Mouse (Mus musculus) lung, embryonic 15.5 days (tissue): Measurements from ENCODE around the gene Mrpl23. TPM values are rescaled to one million over a fixed set of nuclear protein-coding genes. Genes with fewer than 3 reads are reported as not detected.

Source experiments
- ATAC-seq: fragments of 200-750 bp; cut with Nextera tagmentation; 2 replicates; pipeline ENCODE4 v1.8.0; 2017; ENCODE audit warnings: moderate number of reproducible peaks, borderline replicate concordance; ENCODE audit not compliant: low FRiP score, low TSS enrichment; ENCODE audit errors: extremely low read depth
- H3K27ac ChIP-seq: fragments of 300-500 bp; sonication (generic); 2 replicates; pipeline ENCODE4 v1.5.1; 2015; ENCODE audit warnings: moderate library complexity, mild to moderate bottlenecking, inconsistent platforms
- H3K27me3 ChIP-seq: fragments of 300-500 bp; sonication (generic); 2 replicates; pipeline ENCODE4 v1.6.1; 2015; ENCODE audit warnings: inconsistent platforms
- H3K36me3 ChIP-seq: fragments of 300-500 bp; sonication (generic); 2 replicates; pipeline ENCODE4 v1.6.1; 2015; ENCODE audit warnings: inconsistent platforms
- H3K4me1 ChIP-seq: fragments of 300-500 bp; sonication (generic); 2 replicates; pipeline ENCODE4 v1.6.1; 2015; ENCODE audit warnings: inconsistent platforms
- H3K4me2 ChIP-seq: fragments of 300-500 bp; sonication (generic); 2 replicates; pipeline ENCODE4 v1.6.1; 2015; ENCODE audit warnings: inconsistent platforms, mild to moderate bottlenecking, moderate library complexity
- H3K4me3 ChIP-seq: fragments of 300-500 bp; sonication (generic); 2 replicates; pipeline ENCODE4 v1.5.1; 2015; ENCODE audit warnings: mild to moderate bottlenecking, inconsistent platforms
- H3K9ac ChIP-seq: fragments of 300-500 bp; sonication (generic); 2 replicates; pipeline ENCODE4 v1.6.1; 2015; ENCODE audit warnings: inconsistent platforms
- H3K9me3 ChIP-seq: fragments of 300-500 bp; sonication (generic); 2 replicates; pipeline ENCODE4 v1.6.1; 2016; ENCODE audit warnings: inconsistent platforms
- WGBS: fragments of 180-500 bp; shearing (Covaris S2); methylation state at CpG from one replicate; pipeline ENCODE4 v1.1.7; 2015; 5-methylcytosine and 5-hydroxymethylcytosine counted together
- microRNA counts: library from miRNA; unstranded; fragments of <30 nt; microRNA quantifications from one replicate; lab custom pipeline; 2016
- microRNA-seq: library from miRNA; unstranded; fragments of <30 nt; microRNA quantifications from one replicate; pipeline ENCODE4, GENCODE M21; 2016
- polyA plus RNA-seq: library from polyadenylated mRNA; unstranded; fragments of >200 nt; fragmentation: Nextera tagmentation; extraction: Ambion mirVana; gene quantifications from 2 replicates; pipeline ENCODE4 v1.2.1, GENCODE M21; 2015

The Mrpl23 gene
- polyA plus RNA-seq, 1 experiment from 2014 or later, result 22.8 TPM

DNA sequence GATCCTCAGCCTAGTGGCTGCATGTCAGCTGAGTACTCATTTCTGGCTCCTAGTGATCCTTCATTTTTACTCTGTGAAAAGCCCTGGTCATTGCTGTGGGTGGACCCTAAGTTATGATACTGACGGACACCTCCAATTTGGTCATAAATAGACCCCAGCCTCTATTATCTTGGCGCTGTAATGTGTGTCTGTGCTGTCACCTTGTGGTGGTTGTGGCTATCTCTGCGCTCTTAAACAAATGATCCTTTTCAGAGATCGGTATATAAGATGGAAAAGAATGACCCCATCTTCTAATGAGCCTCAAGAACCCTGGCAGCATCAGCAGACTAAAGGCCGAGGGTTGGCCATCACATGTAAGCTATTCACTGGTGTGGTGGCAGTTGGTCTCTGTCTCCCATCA is 46.6 kb downstream of the Mrpl23 start:
- Histone ChIP-seq H3K9me3 (peaks cover 10% of the 10 kb centered on the region), H3K4me1 (peaks cover 37% of the 10 kb centered on the region), H3K27me3 (no peaks in the 10 kb centered on the region), H3K4me2 (no peak overlapping the region), H3K4me3 (no peak overlapping the region), H3K36me3 (no peaks in the 10 kb centered on the region), H3K9ac (no peak overlapping the region), H3K27ac (peak overlapping the region; percentile 81; the same call in 1 of the 2 replicates)
- ATAC-seq, result no peak
- 63% methylated on average over 5 of the region's 5 CpGs for WGBS

GRCm38 (mm10) chr7:142580121-142580879 is 47.8 kb downstream of the Mrpl23 start:
- 43% methylated on average over 26 of the region's 26 CpGs for WGBS
- peak overlapping the region; percentile 31 for H3K4me3 ChIP-seq
- H3K9me3 ChIP-seq, result peaks cover 10% of the 10 kb centered on the region
- no peaks in the 10 kb centered on the region for H3K27me3 ChIP-seq
- no peaks in the 10 kb centered on the region for H3K36me3 ChIP-seq
- 0 out of 2 replicates have a peak overlapping the region, but pooled peaks have one; percentile 22 for H3K9ac ChIP-seq
- H3K4me1 ChIP-seq, result peaks cover 26% of the 10 kb centered on the region
- no peak for ATAC-seq
- peak overlapping the region; percentile 70 for H3K4me2 ChIP-seq
- H3K27ac ChIP-seq, result no peak overlapping the region

DNA sequence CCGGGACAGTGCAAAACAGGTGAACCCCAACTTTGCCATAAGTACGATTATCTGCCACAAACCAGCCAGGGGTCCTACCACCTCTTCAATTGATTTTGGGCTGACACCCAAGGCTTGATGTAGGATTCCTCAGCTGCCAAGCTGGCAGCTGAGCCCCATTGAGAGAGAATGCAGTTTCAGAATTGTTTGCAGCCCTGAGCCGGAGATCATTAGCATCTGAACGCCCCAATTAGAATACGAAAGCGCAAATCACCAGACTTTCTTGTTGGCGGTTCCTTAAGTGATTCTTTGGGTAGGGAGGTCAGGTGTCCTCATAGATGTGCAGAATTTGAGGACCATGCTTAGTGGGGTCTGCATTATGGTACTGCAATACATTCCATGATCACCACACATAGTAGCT is 48.7 kb downstream of the Mrpl23 start:
- peaks cover 10% of the 10 kb centered on the region for H3K9me3 ChIP-seq
- WGBS, result 67% methylated on average over 7 of the region's 7 CpGs
- H3K36me3 ChIP-seq, result no peaks in the 10 kb centered on the region
- H3K27me3 ChIP-seq, result no peaks in the 10 kb centered on the region
- H3K4me3 ChIP-seq, result no peak overlapping the region
- H3K4me1 ChIP-seq, result peaks cover 18% of the 10 kb centered on the region
- no peak overlapping the region for H3K27ac ChIP-seq
- H3K9ac ChIP-seq, result no peak overlapping the region
- ATAC-seq, result no peak
- peak overlapping the region; percentile 56; the same call in 1 of the 2 replicates for H3K4me2 ChIP-seq

DNA sequence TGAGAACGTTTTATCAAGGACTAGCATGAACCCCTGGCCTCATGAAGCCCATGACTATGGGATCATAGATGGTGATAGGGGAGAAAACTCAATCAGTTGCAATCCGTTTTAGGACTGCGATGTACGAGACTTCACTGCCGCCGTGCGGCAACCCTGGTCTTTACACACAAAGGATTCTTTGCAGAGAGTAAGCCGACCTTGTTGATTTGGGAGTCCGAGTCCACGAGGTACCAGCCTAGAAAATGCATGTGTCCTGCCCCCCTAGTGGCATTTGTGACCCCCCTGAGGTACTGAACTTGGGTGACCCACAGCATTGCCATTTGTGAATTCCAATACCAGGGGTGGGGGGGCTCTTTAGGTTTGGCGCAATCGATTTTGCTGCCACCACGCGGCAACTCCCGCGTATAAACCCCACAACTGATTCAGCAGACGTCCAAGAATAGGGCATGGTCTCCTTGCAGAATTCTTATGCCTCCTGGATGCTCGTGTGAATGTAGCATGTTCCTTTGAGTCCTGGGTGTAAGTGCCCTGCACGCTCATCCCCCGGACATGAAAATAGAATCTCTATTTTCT is 49.3 kb downstream of the Mrpl23 start:
- H3K4me1 ChIP-seq, result peaks cover 12% of the 10 kb centered on the region
- peaks cover 10% of the 10 kb centered on the region for H3K9me3 ChIP-seq
- H3K27ac ChIP-seq, result no peak overlapping the region
- H3K27me3 ChIP-seq, result no peaks in the 10 kb centered on the region
- H3K36me3 ChIP-seq, result no peaks in the 10 kb centered on the region
- ATAC-seq, result no peak
- H3K4me3 ChIP-seq, result peak overlapping the region; percentile 26
- H3K4me2 ChIP-seq, result peak overlapping the region; percentile 56
- H3K9ac ChIP-seq, result no peak overlapping the region
- WGBS, result 44% methylated on average over 20 of the region's 20 CpGs

DNA sequence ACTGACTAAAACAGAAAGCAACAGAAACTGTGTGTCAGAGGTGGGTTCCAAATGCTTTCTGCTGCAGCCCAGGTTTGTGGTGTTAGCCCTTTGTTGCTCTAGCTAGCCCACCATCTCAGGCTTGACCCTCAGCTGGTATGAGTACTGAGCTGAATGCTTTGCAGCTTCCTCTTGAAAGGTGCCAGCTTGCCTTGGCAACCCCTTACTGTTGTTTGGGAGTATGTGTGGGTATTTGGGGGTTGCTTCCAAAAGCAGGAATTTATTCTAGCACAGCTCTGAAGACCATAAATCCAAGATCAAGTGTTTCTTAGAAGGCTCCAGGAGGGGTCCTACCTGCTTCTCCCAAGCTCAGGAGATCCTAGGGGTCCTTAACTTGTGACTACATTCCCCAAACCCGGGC is 52.4 kb downstream of the Mrpl23 start:
- H3K36me3 ChIP-seq, result no peaks in the 10 kb centered on the region
- H3K4me3 ChIP-seq, result no peak overlapping the region
- H3K27ac ChIP-seq, result no peak overlapping the region
- H3K9me3 ChIP-seq, result peaks cover 10% of the 10 kb centered on the region
- H3K27me3 ChIP-seq, result no peaks in the 10 kb centered on the region
- H3K4me1 ChIP-seq, result peaks cover 6% of the 10 kb centered on the region; the same call in 1 of the 2 replicates
- H3K4me2 ChIP-seq, result no peak overlapping the region
- ATAC-seq, result no peak
- no peak overlapping the region for H3K9ac ChIP-seq
- WGBS, result 23% methylated on average over 1 of the region's 1 CpGs

GRCm38 (mm10) chr7:142585890-142586289 is 53.4 kb downstream of the Mrpl23 start:
- no peaks in the 10 kb centered on the region for H3K27me3 ChIP-seq
- H3K9me3 ChIP-seq, result peaks cover 4% of the 10 kb centered on the region; the same call in 1 of the 2 replicates
- H3K4me3 ChIP-seq, result no peak overlapping the region
- no peaks in the 10 kb centered on the region for H3K36me3 ChIP-seq
- no peak overlapping the region for H3K9ac ChIP-seq
- no peak overlapping the region for H3K4me2 ChIP-seq
- 63% methylated on average over 3 of the region's 3 CpGs for WGBS
- ATAC-seq, result no peak
- H3K27ac ChIP-seq, result no peak overlapping the region
- peaks cover 13% of the 10 kb centered on the region for H3K4me1 ChIP-seq

- peak; percentile 41; the same call in 1 of the 2 replicates for ATAC-seq
- no peak overlapping the region for H3K4me2 ChIP-seq
- H3K4me3 ChIP-seq, result no peak overlapping the region
- 56% methylated on average over 9 of the region's 9 CpGs for WGBS
- H3K27ac ChIP-seq, result no peak overlapping the region
- H3K9ac ChIP-seq, result no peak overlapping the region
- no peaks in the 10 kb centered on the region for H3K9me3 ChIP-seq
- H3K4me1 ChIP-seq, result peaks cover 13% of the 10 kb centered on the region
- H3K27me3 ChIP-seq, result no peaks in the 10 kb centered on the region
- no peaks in the 10 kb centered on the region for H3K36me3 ChIP-seq
Observed at GRCm38 (mm10) chr7:142588282-142588941, 55.9 kb downstream of the Mrpl23 start.

MicroRNAs within 50 kb of the gene (microRNA counts, 519-probe panel; counts per million panel counts)
- microRNA mmu-miR-675-3p (lab: Ali Mortazavi, UCI), result 1,809 counts per million, percentile 12 among the panel's probes with 10 or more counts
- 2,176 counts per million, percentile 26 among the panel's probes with 10 or more counts for microRNA mmu-miR-675-5p (lab: Ali Mortazavi, UCI)

Small RNAs within 50 kb of the gene (microRNA-seq; reads per million reads assigned to microRNA genes)
- 106 reads per million, percentile 54 among the genes with 10 or more reads in this experiment for gene Mir675

Other genes starting within 250 kb of the Mrpl23 start
- gene Krtap5-1, start 235.6 kb upstream of the Mrpl23 start, polyA plus RNA-seq, result not detected in 2 replicates
- not detected in 2 replicates for gene Krtap5-4, start 229.1 kb upstream of the Mrpl23 start, polyA plus RNA-seq
- 5.4 and 5.7 TPM in 2 replicates for gene Ifitm10, start 158.9 kb upstream of the Mrpl23 start, polyA plus RNA-seq
- gene Gm49369, start 150.0 kb upstream of the Mrpl23 start, polyA plus RNA-seq, result 0.39 and 0.72 TPM in 2 replicates
- gene Ctsd, start 144.6 kb upstream of the Mrpl23 start, polyA plus RNA-seq, result 272 and 299 TPM in 2 replicates
- 0.34 and 0.87 TPM in 2 replicates for gene Syt8, start 97.8 kb upstream of the Mrpl23 start, polyA plus RNA-seq
- gene Tnni2, start 90.9 kb upstream of the Mrpl23 start, polyA plus RNA-seq, result 2.4 and 7.4 TPM in 2 replicates
- 125 and 130 TPM in 2 replicates for gene Lsp1, start 71.9 kb upstream of the Mrpl23 start, polyA plus RNA-seq
- 2.5 and 5.1 TPM in 2 replicates for gene Tnnt3, start 33.9 kb upstream of the Mrpl23 start, polyA plus RNA-seq
- gene Igf2, start 134.1 kb downstream of the Mrpl23 start, polyA plus RNA-seq, result 536 and 550 TPM in 2 replicates
- gene Gm49394, start 137.3 kb downstream of the Mrpl23 start, polyA plus RNA-seq, result 0.06 and 0.08 TPM in 2 replicates
- gene Ins2, start 210.7 kb downstream of the Mrpl23 start, polyA plus RNA-seq, result not detected in 2 replicates